Mouse (Mus musculus) hematopoietic stem cell, adult 5-6 weeks (primary cell): ENCODE measurements at regions not wholly inside any gene's neighbourhood (a gene's known extent, or its start where the extent isn't known, plus 50 kb on each side); places are given as distances from the start of the nearest gene placed in this dataset.
"Not testable (repeated sequence)": the region's sequence is repeated elsewhere in the genome, so short reads cannot be mapped to it uniquely, and the experiment has no call there.

Experiments
- ATAC-seq, 2 experiments: fragments of 125-278 bp in 1 of 2; replicated peaks in 1 of 2; 2 replicates each; pipeline ENCODE4 v1.8.0; 2016 to 2017; ENCODE audit warnings: inconsistent platforms in 2 of 2, mild to moderate bottlenecking in 2 of 2, moderate number of reproducible peaks in 2 of 2, low read depth in 1 of 2, moderate TSS enrichment in 1 of 2; ENCODE audit not compliant: low FRiP score in 2 of 2, poor library complexity in 2 of 2, severe bottlenecking in 2 of 2, insufficient read depth in 1 of 2, low TSS enrichment in 1 of 2

DNA sequence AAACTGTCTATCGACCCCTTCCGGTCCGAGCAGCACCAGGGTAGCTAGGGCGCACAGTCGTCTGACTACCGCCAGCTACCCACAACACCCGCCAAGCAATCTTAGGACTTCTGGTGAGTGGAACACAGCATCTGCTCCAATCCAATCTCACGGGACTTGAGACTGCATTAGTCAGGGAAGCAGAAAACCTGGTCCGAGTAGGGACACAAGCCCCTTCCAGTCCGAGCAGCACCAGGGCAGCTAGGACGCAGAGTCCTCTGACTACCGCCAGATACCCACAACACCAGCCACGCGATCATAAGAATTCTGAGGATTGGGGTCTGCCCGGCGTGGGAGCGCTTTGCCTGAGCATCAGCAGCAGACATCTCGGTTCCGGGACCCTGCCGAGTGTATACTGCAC lies 79.6 kb downstream of the Gm10715 start:
- not testable (repeated sequence) for ATAC-seq

- ATAC-seq, result no peak
These were observed 124.5 kb downstream of the Gm10715 start for GRCm38 (mm10) chr9:3161181-3161580.

DNA sequence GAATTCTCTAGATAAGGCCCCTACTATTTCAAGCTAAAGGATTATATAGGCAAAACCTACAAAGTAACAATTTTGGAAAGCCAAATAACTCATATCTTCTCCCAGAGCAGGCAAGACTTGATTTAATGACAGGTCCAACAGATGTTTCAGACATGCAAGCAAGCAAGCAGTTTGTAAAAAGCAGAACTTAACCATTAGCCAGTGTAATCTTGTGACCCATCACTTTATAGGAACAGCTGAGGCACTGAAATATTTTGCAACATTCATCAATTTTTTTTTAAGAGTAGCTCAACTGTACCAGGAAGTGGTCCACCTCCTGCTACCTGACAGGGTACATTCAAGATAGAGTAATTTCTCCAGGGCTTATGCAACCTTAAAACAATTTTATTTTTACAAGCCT lies 147.7 kb downstream of the Gm10715 start:
- ATAC-seq, result no peak

DNA sequence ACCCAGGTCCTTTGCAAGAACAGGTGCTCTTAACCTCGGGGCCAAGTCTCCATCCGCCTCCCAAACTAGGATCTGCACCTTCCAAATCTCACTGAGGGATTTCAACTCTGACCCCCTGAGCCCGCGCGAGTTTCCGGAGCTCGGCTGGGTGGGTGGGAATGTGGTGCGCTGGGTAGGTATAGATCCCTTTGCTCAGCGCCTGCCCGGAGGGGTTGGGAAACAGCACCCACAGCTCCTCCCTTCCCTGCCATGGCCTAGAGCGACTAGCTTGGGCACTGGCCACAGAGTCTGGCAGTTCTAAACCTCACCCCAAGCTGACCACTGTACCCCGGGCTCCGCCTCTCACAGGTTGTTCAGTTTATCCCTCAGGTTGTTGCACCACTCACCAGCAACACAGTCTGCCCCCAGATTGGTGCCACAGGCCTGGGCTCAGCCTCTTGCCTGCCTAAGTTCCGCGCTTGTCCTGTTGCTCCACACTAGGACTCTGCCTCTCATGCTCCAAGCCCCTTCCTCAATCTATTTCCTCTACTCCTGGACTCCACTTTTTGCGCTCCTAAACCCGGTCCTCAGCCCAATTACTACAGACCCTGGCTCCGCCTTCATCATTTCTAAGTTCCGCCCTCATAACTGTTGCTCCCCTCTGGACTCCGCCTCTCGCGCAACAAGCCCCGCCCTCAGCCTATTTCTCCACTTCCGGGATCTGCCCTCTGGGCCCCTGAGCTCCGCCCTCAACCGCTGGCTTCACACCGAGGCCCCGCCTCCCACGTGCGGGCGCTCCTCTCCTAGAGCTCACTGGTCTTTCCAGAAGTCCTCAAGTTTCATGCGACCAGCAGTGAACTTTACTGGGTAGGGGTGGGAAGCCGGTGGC lies 135.6 kb upstream of the Alkbh8 start:
- peak; percentile 17 to 27; a peak in 2 of 4 replicates for ATAC-seq

- peak; percentile 17 to 21; a peak in 1 of 4 replicates for ATAC-seq
These were observed 135.0 kb upstream of the Alkbh8 start for GRCm38 (mm10) chr9:3200019-3200347.

DNA sequence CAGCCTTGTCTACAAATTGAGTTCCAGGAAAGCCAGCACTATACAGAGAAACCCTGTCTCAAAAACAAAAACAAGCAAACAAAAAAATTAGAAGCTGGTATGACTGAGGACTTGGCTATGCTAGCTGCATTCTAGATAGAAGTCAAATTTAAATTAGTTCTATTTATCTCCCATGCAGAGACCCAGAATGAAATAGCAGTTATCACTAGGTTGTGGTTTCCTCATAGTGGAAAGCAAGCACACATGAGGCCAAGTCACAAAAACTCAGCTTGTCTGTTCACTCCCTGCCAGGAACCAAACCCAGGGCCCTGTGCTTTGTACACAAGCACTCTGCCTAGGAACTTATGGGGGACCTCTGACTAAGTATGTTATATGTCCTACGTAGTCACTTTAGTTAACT lies 126.8 kb upstream of the Alkbh8 start:
- ATAC-seq, result not testable (repeated sequence)

DNA sequence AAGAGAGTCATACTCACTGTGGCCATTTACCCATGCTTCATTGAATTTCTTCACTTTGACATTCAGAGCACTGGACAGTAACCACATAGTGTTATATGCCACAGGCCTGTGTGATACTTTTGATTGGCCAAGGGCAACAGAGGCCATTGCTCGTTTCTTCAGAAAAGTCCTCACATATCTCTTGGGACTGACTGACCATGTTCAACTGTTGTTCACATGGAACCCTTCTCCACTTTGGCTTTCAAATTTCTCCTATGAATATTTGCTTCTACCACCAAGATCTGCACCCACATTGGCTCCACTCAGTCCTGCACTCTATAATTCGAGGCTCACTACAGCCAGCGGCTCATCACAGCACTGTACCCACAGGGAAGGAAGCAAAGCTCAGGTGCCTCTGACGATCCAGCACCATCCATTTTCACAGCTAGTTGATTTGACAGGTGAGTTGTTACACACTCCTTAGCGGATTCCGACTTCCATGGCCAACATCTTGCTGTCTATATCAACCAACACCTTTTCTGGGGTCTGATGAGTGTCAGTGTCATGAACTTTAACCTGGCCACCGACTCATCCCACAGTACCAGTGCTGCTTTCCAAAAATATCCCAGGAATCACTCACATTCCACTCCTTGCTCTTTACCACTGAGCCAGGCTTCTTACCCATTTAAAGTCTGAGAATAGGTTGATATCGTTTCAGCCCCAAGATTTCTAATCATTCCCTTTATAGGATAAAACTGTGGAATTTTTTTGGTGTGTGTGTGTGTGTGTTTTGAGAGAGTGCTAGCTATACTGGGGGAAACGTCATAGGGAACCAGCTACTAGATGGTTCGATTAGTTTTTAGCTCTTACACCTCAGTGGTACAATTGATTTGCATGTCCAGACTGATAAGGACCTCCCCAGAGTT lies 76.3 kb upstream of the Alkbh8 start:
- peak; percentile 98 to 99 for ATAC-seq

GRCm38 (mm10) chr9:3260181-3260580 lies 74.8 kb upstream of the Alkbh8 start:
- ATAC-seq, result no peak

GRCm38 (mm10) chr9:3260860-3261259 lies 74.1 kb upstream of the Alkbh8 start:
- ATAC-seq, result no peak

DNA sequence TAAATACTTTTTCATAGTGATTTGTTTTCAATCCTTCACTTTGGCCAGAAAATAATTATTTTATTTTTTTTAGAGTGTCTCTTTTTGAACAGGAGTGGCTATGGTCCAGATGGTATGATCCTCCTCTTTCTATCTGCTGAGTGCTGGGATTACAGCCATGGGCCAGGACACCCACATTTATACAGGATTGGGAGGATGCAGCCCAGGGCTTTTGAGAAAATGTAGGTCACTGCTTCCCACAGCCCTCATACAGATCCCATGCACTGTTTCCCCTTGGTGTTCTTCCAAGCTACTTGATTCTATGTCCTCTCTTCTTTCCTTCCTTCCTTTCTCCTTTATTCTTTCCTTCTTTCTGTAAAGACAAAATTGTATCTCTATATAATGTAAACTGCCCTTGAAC lies 70.5 kb upstream of the Alkbh8 start:
- ATAC-seq, result no peak

DNA sequence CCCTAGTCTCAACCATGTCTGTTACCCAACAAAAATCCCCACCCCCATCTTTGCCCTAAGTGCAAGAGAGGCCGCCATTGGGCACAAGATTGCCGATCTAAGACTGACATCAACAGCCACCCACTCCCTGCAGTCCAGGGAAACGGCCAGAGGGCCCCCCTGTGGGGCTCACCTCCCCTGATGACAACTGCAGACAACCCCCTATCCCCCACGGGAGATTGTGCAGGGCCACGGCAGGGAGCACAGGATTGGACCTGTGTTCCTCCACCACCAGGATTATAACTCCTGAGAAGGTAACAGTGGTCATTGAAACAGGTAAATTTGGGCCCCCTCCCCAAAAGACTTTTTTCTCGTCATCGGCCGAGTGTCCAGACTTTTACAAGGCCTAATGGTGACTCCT lies 54.4 kb upstream of the Alkbh8 start:
- ATAC-seq, result not testable (repeated sequence)

DNA sequence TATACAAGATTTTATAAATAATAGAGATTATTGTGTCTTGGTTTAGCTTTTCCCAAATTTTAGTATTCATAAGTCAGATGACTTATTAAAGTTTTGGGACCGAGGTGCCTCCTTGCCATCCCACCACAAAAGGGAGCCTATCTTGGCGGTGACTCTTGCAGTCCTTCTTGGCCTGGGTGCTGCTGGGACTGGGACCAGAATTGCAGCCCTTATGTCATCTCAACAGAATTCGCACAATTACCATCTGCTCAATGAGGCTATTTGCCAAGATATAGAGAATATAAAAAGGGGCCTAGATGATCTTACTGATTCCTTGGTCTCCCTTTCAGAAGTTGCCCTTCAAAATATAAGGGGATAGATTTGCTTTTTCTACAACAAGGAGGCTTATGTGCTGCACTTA lies 53.0 kb upstream of the Alkbh8 start:
- not testable (repeated sequence) for ATAC-seq

GRCm38 (mm10) chr9:3283381-3283780 lies 51.6 kb upstream of the Alkbh8 start:
- ATAC-seq, result not testable (repeated sequence)
